Mouse (Mus musculus): ENCODE measurements at regions not wholly inside any gene's neighbourhood (a gene's known extent, or its start where the extent isn't known, plus 50 kb on each side); places are given as distances from the start of the nearest gene placed in this dataset.
"Not testable (repeated sequence)": the region's sequence is repeated elsewhere in the genome, so short reads cannot be mapped to it uniquely, and the experiment has no call there.

GRCm38 (mm10) chr3:31603237-31603636 lies 293.1 kb upstream of the Slc7a14 start:
- no peaks in the 10 kb centered on the region for H3K27me3 ChIP-seq (replicated peaks; ENCODE audit: control insufficient read depth, insufficient read depth, low read length)
- no peak overlapping the region for H3K27ac ChIP-seq (ENCODE audit: low read depth)
- ATAC-seq (replicated peaks; ENCODE audit: low FRiP score, low TSS enrichment, low read depth) (no peak), DNase-seq (ENCODE audit: low spot score) (peak; percentile 92)
- WGBS = 20% methylated on average over 7 of the region's 7 CpGs
- no peaks in the 10 kb centered on the region for H3K9me3 ChIP-seq (ENCODE audit: control insufficient read depth, low read length)
- no peaks in the 10 kb centered on the region for H3K4me1 ChIP-seq (replicated peaks; ENCODE audit: control insufficient read depth, insufficient read depth, low read length)
- H3K4me2 ChIP-seq (ENCODE audit: low read length) = no peak overlapping the region
- H3K4me3 ChIP-seq (ENCODE audit: low read depth, low read length) = no peak overlapping the region
- H3K36me3 ChIP-seq (ENCODE audit: control insufficient read depth, insufficient read depth, low read length) = no peaks in the 10 kb centered on the region
- H3K9ac ChIP-seq (ENCODE audit: low read length) = no peak overlapping the region

GRCm38 (mm10) chr3:31596581-31596980 lies 286.4 kb upstream of the Slc7a14 start:
- DNase-seq (ENCODE audit: low spot score); H3K9me3 ChIP-seq (ENCODE audit: control insufficient read depth, low read length); H3K4me1 ChIP-seq (replicated peaks; ENCODE audit: control insufficient read depth, insufficient read depth, low read length); H3K27ac ChIP-seq (ENCODE audit: low read depth); H3K9ac ChIP-seq (ENCODE audit: low read length); H3K27me3 ChIP-seq (replicated peaks; ENCODE audit: control insufficient read depth, insufficient read depth, low read length); H3K36me3 ChIP-seq (ENCODE audit: control insufficient read depth, insufficient read depth, low read length); H3K4me3 ChIP-seq (ENCODE audit: low read depth, low read length); ATAC-seq (replicated peaks; ENCODE audit: low FRiP score, low TSS enrichment, low read depth); H3K4me2 ChIP-seq (ENCODE audit: low read length): not testable (repeated sequence)
- WGBS = 73% methylated on average over 4 of the region's 4 CpGs

GRCm38 (mm10) chr3:31585971-31586370 lies 275.8 kb upstream of the Slc7a14 start:
- no peak for DNase-seq (ENCODE audit: low spot score)
- H3K4me1 ChIP-seq (replicated peaks; ENCODE audit: control insufficient read depth, insufficient read depth, low read length) = no peaks in the 10 kb centered on the region
- no peak overlapping the region for H3K4me3 ChIP-seq (ENCODE audit: low read depth, low read length)
- no peak overlapping the region for H3K27ac ChIP-seq (ENCODE audit: low read depth)
- no peak for ATAC-seq (replicated peaks; ENCODE audit: low FRiP score, low TSS enrichment, low read depth)
- no peaks in the 10 kb centered on the region for H3K27me3 ChIP-seq (replicated peaks; ENCODE audit: control insufficient read depth, insufficient read depth, low read length)
- no peak overlapping the region for H3K4me2 ChIP-seq (ENCODE audit: low read length)
- H3K9me3 ChIP-seq (ENCODE audit: control insufficient read depth, low read length) = no peaks in the 10 kb centered on the region
- H3K36me3 ChIP-seq (ENCODE audit: control insufficient read depth, insufficient read depth, low read length) = no peaks in the 10 kb centered on the region
- WGBS = 52% methylated on average over 2 of the region's 2 CpGs
- no peak overlapping the region for H3K9ac ChIP-seq (ENCODE audit: low read length)

- Histone ChIP-seq H3K36me3 (ENCODE audit: control insufficient read depth, insufficient read depth, low read length) (no peaks in the 10 kb centered on the region), H3K27ac (ENCODE audit: low read depth) (no peak overlapping the region), H3K4me1 (replicated peaks; ENCODE audit: control insufficient read depth, insufficient read depth, low read length) (no peaks in the 10 kb centered on the region), H3K4me2 (ENCODE audit: low read length) (no peak overlapping the region), H3K27me3 (replicated peaks; ENCODE audit: control insufficient read depth, insufficient read depth, low read length) (no peaks in the 10 kb centered on the region), H3K9ac (ENCODE audit: low read length) (no peak overlapping the region), H3K9me3 (ENCODE audit: control insufficient read depth, low read length) (0 out of 2 replicates have a peak, but pooled peaks cover 4% of the 10 kb centered on the region), H3K4me3 (ENCODE audit: low read depth, low read length) (no peak overlapping the region)
- 86% methylated on average over 3 of the region's 3 CpGs for WGBS
- DNase-seq (ENCODE audit: low spot score) = no peak
- no peak for ATAC-seq (replicated peaks; ENCODE audit: low FRiP score, low TSS enrichment, low read depth)
These were observed 263.7 kb upstream of the Slc7a14 start for GRCm38 (mm10) chr3:31573849-31574248.

Data from intestine, embryonic 14.5 days (tissue).